ENCODE assay signal across 8 mouse cellular contexts in the genomic region with DNA sequence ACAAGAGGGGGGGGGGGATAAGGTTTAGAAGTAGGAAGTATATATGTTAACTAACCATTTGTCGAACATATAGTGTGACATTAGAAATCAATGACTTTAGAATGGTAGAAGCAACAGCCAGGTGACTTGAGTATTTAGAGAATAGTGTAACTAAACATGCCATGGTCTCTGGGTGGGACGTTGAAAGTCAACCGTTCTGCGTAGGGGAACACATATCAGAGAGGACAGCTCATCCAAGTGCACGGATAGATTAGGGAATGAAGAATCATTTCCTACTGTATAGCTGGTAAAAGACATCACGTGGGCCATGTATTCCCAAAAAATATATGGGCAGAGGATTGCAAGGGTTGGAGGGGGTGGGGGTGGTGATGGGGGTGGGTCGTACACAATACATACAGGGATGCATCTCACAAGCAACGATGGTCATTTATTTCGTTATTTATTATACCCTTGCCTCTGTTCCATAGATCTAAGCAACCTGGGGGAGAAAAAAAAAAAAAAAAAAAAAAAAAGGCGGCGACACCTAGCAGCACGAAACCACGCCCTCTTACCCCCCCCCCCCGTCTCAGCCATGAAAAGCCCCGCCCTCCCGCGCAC. TPM values are rescaled to one million over a fixed set of nuclear protein-coding genes. Genes with fewer than 3 reads are reported as not detected.
DNase-seq lines count a peak whose midpoint lies in the region; ATAC-seq and TF ChIP-seq lines count a peak whose summit lies in the region.

No protein-coding gene starts in this region.

- no peak for DNase-seq in gastrocnemius, adult 2 months
- no peak for DNase-seq in gastrocnemius, adult 8-10 months (ENCODE audit: low spot score in 2 of 2)
- DNase-seq in CD4-positive helper T cell, adult 2 months (ENCODE audit: low read depth, low spot score), result peak; percentile 7
- DNase-seq in forebrain, embryonic 14.5 days (ENCODE audit: low spot score), result no peak
- DNase-seq in liver, embryonic 14.5 days (ENCODE audit: low read depth in 3 of 3, low spot score in 3 of 3), result no peak
- DNase-seq in T-cell, adult 2 months (ENCODE audit: low spot score), result no peak
- DNase-seq in layer of hippocampus, adult 11-12 months (ENCODE audit: low spot score), result no peak
- DNase-seq in spleen, adult 18-20 months, result no peak

- no peaks in the 10 kb centered on the region for H3K27me3 ChIP-seq in forebrain, embryonic 14.5 days (replicated peaks; ENCODE audit: control insufficient read depth, insufficient read depth, low read length)
- H3K27me3 ChIP-seq in liver, embryonic 14.5 days (ENCODE audit: control insufficient read depth, insufficient read depth, low read length), result no peaks in the 10 kb centered on the region

- no peaks in the 10 kb centered on the region for H3K9me3 ChIP-seq in forebrain, embryonic 14.5 days (replicated peaks; ENCODE audit: control insufficient read depth, low read length)
- no peaks in the 10 kb centered on the region for H3K9me3 ChIP-seq in liver, embryonic 14.5 days (ENCODE audit: control insufficient read depth, low read length)

- TF ChIP-seq EP300 in liver, embryonic 14.5 days (IDR thresholded peaks at IDR 0.05; ENCODE audit: low read depth), result no peak

- no peak overlapping the region for H3K9ac ChIP-seq in forebrain, embryonic 14.5 days (ENCODE audit: low read length)
- H3K9ac ChIP-seq in liver, embryonic 14.5 days (replicated peaks), result no peak overlapping the region

- H3K4me2 ChIP-seq in forebrain, embryonic 14.5 days (ENCODE audit: low read length), result peak overlapping the region; percentile 79; the same call in 1 of the 2 replicates
- peak overlapping the region; percentile 32 for H3K4me2 ChIP-seq in liver, embryonic 14.5 days (ENCODE audit: low read depth)

- no peak; the same call in 1 of the 2 replicates for ATAC-seq in forebrain, embryonic 14.5 days
- ATAC-seq in liver, embryonic 14.5 days (ENCODE audit: insufficient read depth), result no peak

- peak overlapping the region; percentile 98 for H3K4me3 ChIP-seq in gastrocnemius, adult 2 months
- H3K4me3 ChIP-seq in forebrain, embryonic 14.5 days (ENCODE audit: low read depth, low read length), result peak overlapping the region; percentile 85
- H3K4me3 ChIP-seq in liver, embryonic 14.5 days (ENCODE audit: insufficient read depth in 1 of 2, low read depth in 2 of 2, low read length in 2 of 2), result peak overlapping the region in 1 of 2 experiments; percentile 62; a peak in 2 of 4 replicates

- H3K27ac ChIP-seq in gastrocnemius, adult 2 months, result no peak overlapping the region; the same call in 1 of the 2 replicates
- no peak overlapping the region for H3K27ac ChIP-seq in forebrain, embryonic 14.5 days (ENCODE audit: low read depth, low read length)
- H3K27ac ChIP-seq in liver, embryonic 14.5 days, result no peak overlapping the region

- intact Hi-C loops in gastrocnemius, adult 2 months (cut with DNase I), result loop anchor here (5.0 kb wide), 2 partner anchors 85 to 215 kb away; partner anchors contain the start of gene Ranbp9

- 60% methylated on average over 12 of the region's 17 CpGs for WGBS in forebrain, embryonic 14.5 days
- WGBS in liver, embryonic 14.5 days (ENCODE audit: insufficient replicate concordance), result 45% methylated on average over 15 of the region's 17 CpGs

- no peak for TF ChIP-seq CTCF in gastrocnemius, adult 2 months (IDR thresholded peaks at IDR 0.05)
- no peak for TF ChIP-seq CTCF in liver, embryonic 14.5 days (IDR thresholded peaks at IDR 0.05; ENCODE audit: low read depth)

- peaks cover 30% of the 10 kb centered on the region for H3K36me3 ChIP-seq in forebrain, embryonic 14.5 days (ENCODE audit: control insufficient read depth, insufficient read depth, low read length)
- H3K36me3 ChIP-seq in liver, embryonic 14.5 days (replicated peaks; ENCODE audit: control insufficient read depth, insufficient read depth, low read depth), result peaks cover 26% of the 10 kb centered on the region

- no peaks in the 10 kb centered on the region for H3K4me1 ChIP-seq in forebrain, embryonic 14.5 days (ENCODE audit: control insufficient read depth, insufficient read depth, low read length)
- H3K4me1 ChIP-seq in liver, embryonic 14.5 days (replicated peaks; ENCODE audit: control insufficient read depth in 2 of 2, insufficient read depth in 2 of 2, low read length in 1 of 2), result peaks cover 0 to 9% of the 10 kb centered on the region in 2 experiments; a peak in 3 of 4 replicates

RNA-seq across cellular contexts. Expression of gene Nol7, which starts 0.4 kb away (rescaled TPM):
- 100 to 1,000 TPM; 118 to 138 TPM for total RNA-seq in gastrocnemius, adult 2 months (2021)
- total RNA-seq in gastrocnemius, adult 8-10 months (2022), result 100 to 1,000 TPM in 3 of 4 experiments, 10 to 100 TPM in 1; 97.0 to 134 (median 111) TPM
- polyA plus RNA-seq in forebrain, embryonic 14.5 days (2014; fragmentation: Nextera tagmentation; extraction: Ambion mirVana), result 175 and 196 TPM in 2 replicates
- 37.2 and 84.2 TPM in 2 replicates for polyA plus RNA-seq in liver, embryonic 14.5 days (2012; rRNA removed)
- 123 and 125 TPM in 2 replicates for polyA plus RNA-seq in liver, embryonic 14.5 days (2014; fragmentation: Nextera tagmentation; extraction: Ambion mirVana)

RNA-seq across cellular contexts. Expression of gene Sirt5, which starts 32.5 kb away (rescaled TPM):
- 10 to 100 TPM; 12.1 to 19.8 TPM for total RNA-seq in gastrocnemius, adult 2 months (2021)
- 10 to 100 TPM; 14.9 to 22.6 (median 17.1) TPM for total RNA-seq in gastrocnemius, adult 8-10 months (2022)
- polyA plus RNA-seq in forebrain, embryonic 14.5 days (2014; fragmentation: Nextera tagmentation; extraction: Ambion mirVana), result 34.2 and 35.9 TPM in 2 replicates
- polyA plus RNA-seq in liver, embryonic 14.5 days (2012; rRNA removed), result 2.9 and 3.0 TPM in 2 replicates
- 4.1 and 4.4 TPM in 2 replicates for polyA plus RNA-seq in liver, embryonic 14.5 days (2014; fragmentation: Nextera tagmentation; extraction: Ambion mirVana)
